ENCODE assay signal across 9 mouse cellular contexts in genomic region chr10:40629656-40630311, GRCm38 (mm10). TPM values are rescaled to one million over a fixed set of nuclear protein-coding genes. Genes with fewer than 3 reads are reported as not detected.
DNase-seq lines count a peak whose midpoint lies in the region; ATAC-seq and TF ChIP-seq lines count a peak whose summit lies in the region.
"Had no signal": no experiment of that assay in that cellular context is flagged by ENCODE, and none has a peak within 500 bp of the region (broad histone marks: within the 10 kb centered on the region; RNA-seq: fewer than 3 reads in every experiment).

TSS of gene Ddo (plus strand) at chr10:40630011.

- peak; percentile 34; the same call in 1 of the 2 replicates for ATAC-seq in embryonic facial prominence, embryonic 15.5 days (ENCODE audit: insufficient number of reproducible peaks, low FRiP score, low TSS enrichment, low read depth)
- no peak for ATAC-seq in activated CD4-positive, CD25-positive, alpha-beta regulatory T cell, adult 4 months
- no peak for ATAC-seq in megakaryocyte-erythroid progenitor cell, adult 5-6 weeks (replicated peaks; ENCODE audit: low FRiP score, low TSS enrichment, poor library complexity, severe bottlenecking)
- ATAC-seq in erythroid progenitor cell, adult 5-6 weeks (replicated peaks; ENCODE audit: low FRiP score, poor library complexity, severe bottlenecking), result no peak

- DNase-seq in ovary, postnatal 36 days (ENCODE audit: low spot score), result peak; percentile 26
- DNase-seq in ovary, postnatal 14 days (ENCODE audit: low spot score), result no peak
- peak; percentile 47 for DNase-seq in heart, postnatal 25 days (ENCODE audit: low spot score)
- DNase-seq in lung, adult 2 months, result peak; percentile 39

- no peaks in the 10 kb centered on the region for H3K27me3 ChIP-seq in embryonic facial prominence, embryonic 15.5 days
- H3K27me3 ChIP-seq: neural tube, embryonic 12.5 days had no signal

- no peak within 1 kb of the TSS for H3K4me2 ChIP-seq in embryonic facial prominence, embryonic 15.5 days (replicated peaks)
- H3K4me2 ChIP-seq: neural tube, embryonic 12.5 days had no signal

- no peak for TF ChIP-seq CTCF in lung, adult 2 months (IDR thresholded peaks at IDR 0.05; ENCODE audit: insufficient read depth, low read length)

- H3K36me3 ChIP-seq in embryonic facial prominence, embryonic 15.5 days, result no peaks in the 10 kb centered on the region
- H3K36me3 ChIP-seq: neural tube, embryonic 12.5 days had no signal

- no peaks in the 10 kb centered on the region for H3K9me3 ChIP-seq in embryonic facial prominence, embryonic 15.5 days (replicated peaks)
- H3K9me3 ChIP-seq: neural tube, embryonic 12.5 days had no signal

- no peak within 1 kb of the TSS for H3K9ac ChIP-seq in embryonic facial prominence, embryonic 15.5 days
- H3K9ac ChIP-seq: neural tube, embryonic 12.5 days had no signal

- intact Hi-C loops in heart, postnatal 25 days (cut with DNase I), result no loop called here

- H3K4me1 ChIP-seq in embryonic facial prominence, embryonic 15.5 days, result no peaks in the 10 kb centered on the region
- no peaks in the 10 kb centered on the region; the same call in 1 of the 2 replicates for H3K4me1 ChIP-seq in lung, adult 2 months (ENCODE audit: control insufficient read depth, insufficient read depth, low read length)
- H3K4me1 ChIP-seq: neural tube, embryonic 12.5 days had no signal

- H3K27ac ChIP-seq in embryonic facial prominence, embryonic 15.5 days (replicated peaks), result no peak within 1 kb of the TSS
- H3K27ac ChIP-seq: neural tube, embryonic 12.5 days had no signal

- no peak for TF ChIP-seq POLR2A in lung, adult 2 months (IDR thresholded peaks at IDR 0.05; ENCODE audit: borderline replicate concordance, extremely low read depth, low read depth, low read length)

- WGBS in embryonic facial prominence, embryonic 15.5 days, result 56% methylated on average over 8 of the region's 8 CpGs
- 50% methylated on average over 8 of the region's 8 CpGs for WGBS in lung, adult 2 months

- H3K4me3 ChIP-seq in embryonic facial prominence, embryonic 15.5 days (replicated peaks), result no peak within 1 kb of the TSS
- peak within 1 kb of the TSS; percentile 53 for H3K4me3 ChIP-seq in lung, adult 2 months (replicated peaks; ENCODE audit: extremely low read depth, low read depth, low read length)
- H3K4me3 ChIP-seq: neural tube, embryonic 12.5 days had no signal

RNA-seq across cellular contexts. Expression of gene Ddo, which starts in this region (rescaled TPM):
- polyA plus RNA-seq in embryonic facial prominence, embryonic 15.5 days (2015; fragmentation: Nextera tagmentation; extraction: Ambion mirVana), result 1.1 and 2.8 TPM in 2 replicates
- 10 to 100 TPM; 39.0 to 39.4 TPM for total RNA-seq in heart, postnatal 25 days (2021)
- polyA plus RNA-seq in lung, adult 2 months (2012; rRNA removed), result 9.1 and 11.3 TPM in 2 replicates
- not detected for polyA plus RNA-seq in activated CD4-positive, CD25-positive, alpha-beta regulatory T cell, adult 4 months (2017; shearing (Covaris generic))
- total RNA-seq in megakaryocyte-erythroid progenitor cell, adult 5-6 weeks (2014; fragmentation: Nextera tagmentation), result not detected in 2 replicates
- not detected in 2 replicates for total RNA-seq in megakaryocyte-erythroid progenitor cell, adult 5-6 weeks (2017)
- total RNA-seq in erythroid progenitor cell, adult 5-6 weeks (2015; ENCODE audit: low replicate concordance), result not detected in 2 replicates
- not detected in 2 replicates for total RNA-seq in erythroid progenitor cell, adult 5-6 weeks (2017; ENCODE audit: low replicate concordance)

Comparison
In these comparisons a context has a peak if more than half of its experiments do, and no peak if none do; other contexts are left out.
1. RNA of gene Ddo (total RNA-seq): 39.0 to 39.4 TPM in heart, postnatal 25 days; not detected in megakaryocyte-erythroid progenitor cell, adult 5-6 weeks and not detected in erythroid progenitor cell, adult 5-6 weeks; every median in the first group is over 10 times any median in the second.